Mouse (Mus musculus) adrenal gland (tissue): Measurements from ENCODE around the gene Lrrfip1.

ENCODE experiments used
- intact Hi-C: fragments of 180-260 bp; cut with DNase I; formaldehyde crosslinking; loops from one replicate; pipeline ENCODE4 v1.15.1; 2025

Lrrfip1 gene

GRCm38 (mm10) chr1:91022157-91022895 is 23.8 kb downstream of the Lrrfip1 start:
- intact Hi-C loops: no loop called here

DNA sequence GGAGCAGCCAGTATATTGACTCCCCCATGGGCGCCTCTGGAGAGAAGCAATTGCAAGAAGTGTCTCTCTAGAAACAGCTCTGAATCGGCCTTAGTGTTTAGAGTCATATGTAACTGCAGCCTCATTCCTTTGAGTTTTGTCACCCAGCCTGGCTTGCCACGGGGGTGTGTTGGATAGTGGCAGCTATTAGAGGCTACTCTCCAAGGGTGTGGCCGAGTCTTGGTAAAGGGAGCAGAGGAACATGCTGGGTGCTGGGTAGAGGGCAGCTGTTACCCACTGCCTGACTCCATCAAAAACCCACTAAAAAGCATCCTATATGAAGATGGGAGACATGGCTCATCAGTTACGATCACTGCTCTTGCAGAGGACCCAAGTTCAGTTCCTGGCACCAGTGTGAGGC is 24.7 kb downstream of the Lrrfip1 start:
- intact Hi-C loops: no loop called here

DNA sequence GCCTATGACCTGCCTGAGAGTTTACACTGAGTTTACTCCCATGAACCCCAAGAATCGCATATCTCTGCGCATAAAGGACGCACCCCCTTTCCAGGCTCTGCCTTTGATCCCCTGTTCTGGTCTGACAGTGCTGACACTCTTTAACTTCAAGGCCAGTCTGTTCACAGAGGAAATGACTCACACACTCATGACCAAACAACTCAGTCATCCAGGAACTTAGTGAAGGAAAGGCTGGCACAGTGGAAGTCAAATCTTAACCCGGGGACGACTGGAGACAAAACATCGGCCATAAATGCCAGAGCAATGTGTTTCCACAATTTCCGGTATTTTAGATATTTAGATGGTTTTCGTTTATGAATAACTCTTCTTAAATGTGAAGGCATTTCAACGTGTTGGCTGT is 25.4 kb downstream of the Lrrfip1 start:
- intact Hi-C loops: no loop called here

DNA sequence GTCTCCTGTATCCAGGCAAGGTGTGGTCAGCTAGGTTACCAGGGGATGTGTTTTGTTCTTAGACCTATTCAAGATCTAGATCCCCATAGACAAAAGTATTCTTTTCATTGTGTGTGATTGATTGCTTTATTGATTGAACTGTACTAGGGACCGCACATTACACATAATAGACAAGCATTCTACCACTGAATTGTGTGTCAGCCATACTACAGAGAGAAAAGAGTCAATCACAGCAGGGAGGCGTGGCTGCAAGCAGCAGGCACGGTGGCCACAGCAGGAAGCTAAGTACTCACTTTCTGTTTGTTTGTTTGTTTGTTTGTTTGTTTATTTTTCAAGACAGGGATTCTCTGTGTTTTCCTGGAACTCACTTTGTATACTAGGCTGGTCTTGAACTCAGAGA is 25.9 kb downstream of the Lrrfip1 start:
- intact Hi-C loops: no loop called here

GRCm38 (mm10) chr1:91026945-91027344 is 28.4 kb downstream of the Lrrfip1 start:
- intact Hi-C loops: no loop called here

- intact Hi-C loops: no loop called here
These were observed 31.8 kb downstream of the Lrrfip1 start for GRCm38 (mm10) chr1:91030383-91030782.

DNA sequence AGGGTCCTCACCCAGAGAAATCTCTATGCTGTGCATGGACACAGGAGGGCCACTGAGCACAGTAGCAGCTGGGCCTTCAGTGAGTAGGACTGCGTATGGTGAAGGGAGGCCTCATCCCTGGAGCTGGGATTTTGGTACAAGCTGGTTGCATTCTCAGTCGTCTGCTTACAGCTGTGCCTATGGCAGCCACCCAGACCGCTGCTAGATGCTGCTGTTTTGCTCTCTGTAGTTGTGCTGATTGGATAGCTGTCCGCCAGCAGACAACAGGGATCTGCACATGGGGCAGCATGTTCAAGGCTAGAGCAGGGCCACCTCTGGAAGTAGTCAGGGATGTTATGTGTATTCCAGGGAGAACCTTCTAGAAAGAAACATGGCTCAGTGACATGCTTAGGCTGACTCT is 33.0 kb downstream of the Lrrfip1 start:
- intact Hi-C loops: no loop called here

DNA sequence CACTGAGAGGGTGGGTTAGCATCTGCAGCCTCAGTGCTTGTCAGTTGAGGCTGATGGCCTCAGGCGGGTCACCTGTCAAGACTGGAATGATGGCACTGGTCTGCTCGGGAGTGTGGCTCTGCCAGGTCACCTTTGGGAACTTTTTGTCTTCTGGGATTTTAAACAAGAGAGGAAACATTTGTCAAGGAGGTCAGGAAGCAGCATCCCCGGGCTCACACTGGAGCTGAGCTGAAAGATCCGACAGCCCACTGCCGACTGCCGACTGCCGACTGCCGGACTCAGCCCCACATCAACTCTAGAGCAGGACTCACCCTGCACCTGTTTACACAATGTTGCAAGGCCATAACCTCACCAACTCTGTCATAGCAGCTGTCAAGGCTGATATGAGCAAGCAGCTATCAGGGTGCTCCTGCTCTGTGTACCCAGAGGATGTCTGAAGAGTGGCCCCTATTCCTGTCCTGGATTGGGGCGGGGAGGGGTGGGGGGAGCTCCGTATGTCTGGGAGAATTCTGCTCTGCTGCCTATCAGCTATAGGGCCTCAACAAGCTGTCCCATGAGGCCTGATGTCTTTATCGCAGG is 33.9 kb downstream of the Lrrfip1 start:
- intact Hi-C loops: no loop called here

DNA sequence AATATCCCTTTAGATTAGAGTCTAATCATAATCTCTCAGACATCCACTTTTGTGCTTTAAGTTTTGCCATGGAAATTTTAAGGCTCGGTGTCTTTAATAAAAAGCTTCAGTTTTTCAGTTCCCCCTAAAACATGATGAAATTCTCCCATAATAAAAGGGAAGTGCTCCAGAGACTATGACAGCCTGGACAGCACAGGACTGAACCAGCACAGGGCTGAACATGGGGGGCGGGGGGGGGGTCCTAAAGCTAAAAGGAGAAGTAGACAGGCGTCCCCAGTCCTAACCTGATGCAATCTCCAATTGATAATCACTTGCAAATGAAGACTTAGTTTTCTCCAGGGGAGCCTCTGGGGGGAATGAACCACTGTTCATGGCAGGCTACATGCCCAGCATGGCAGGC is 36.0 kb downstream of the Lrrfip1 start:
- intact Hi-C loops: no loop called here

GRCm38 (mm10) chr1:91035266-91035665 is 36.7 kb downstream of the Lrrfip1 start:
- intact Hi-C loops: loop anchor here (5.0 kb wide), 1 partner anchor 62 kb away; no protein-coding TSS in a partner anchor

DNA sequence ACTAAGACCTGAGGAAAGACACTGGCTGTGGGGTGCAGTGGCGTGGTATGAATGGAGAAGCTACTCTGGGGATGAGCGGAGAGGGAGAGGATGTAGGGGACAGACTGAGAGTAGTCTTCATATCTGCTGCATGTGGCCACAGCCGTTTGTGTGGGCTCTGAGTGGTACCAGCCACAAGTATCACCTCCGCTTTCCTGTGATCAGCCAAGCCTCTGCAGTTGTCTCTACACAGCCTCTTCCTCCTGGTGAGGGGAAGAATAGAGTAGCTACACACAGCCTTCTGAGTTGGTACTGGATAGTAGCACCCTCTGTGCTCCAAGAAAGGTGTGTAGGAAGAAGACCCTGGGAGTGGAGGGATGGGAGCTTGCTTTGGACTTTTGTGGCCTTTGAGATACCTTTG is 38.7 kb downstream of the Lrrfip1 start:
- intact Hi-C loops: loop anchor here (5.0 kb wide), 1 partner anchor 60 kb away; no protein-coding TSS in a partner anchor

- intact Hi-C loops: loop anchor here (5.0 kb wide), 1 partner anchor 59 kb away; no protein-coding TSS in a partner anchor
These were observed 39.5 kb downstream of the Lrrfip1 start for GRCm38 (mm10) chr1:91038010-91038409.

- intact Hi-C loops: loop anchor here (5.0 kb wide), 1 partner anchor 59 kb away; no protein-coding TSS in a partner anchor
These were observed 40.0 kb downstream of the Lrrfip1 start for GRCm38 (mm10) chr1:91038531-91038930.

- intact Hi-C loops: loop anchor here (1.0 kb wide), 1 partner anchor 21 kb away; no protein-coding TSS in a partner anchor
These were observed 43.1 kb downstream of the Lrrfip1 start for GRCm38 (mm10) chr1:91041605-91042004.

- intact Hi-C loops: no loop called here
These were observed 44.7 kb downstream of the Lrrfip1 start for GRCm38 (mm10) chr1:91043191-91043590.

DNA sequence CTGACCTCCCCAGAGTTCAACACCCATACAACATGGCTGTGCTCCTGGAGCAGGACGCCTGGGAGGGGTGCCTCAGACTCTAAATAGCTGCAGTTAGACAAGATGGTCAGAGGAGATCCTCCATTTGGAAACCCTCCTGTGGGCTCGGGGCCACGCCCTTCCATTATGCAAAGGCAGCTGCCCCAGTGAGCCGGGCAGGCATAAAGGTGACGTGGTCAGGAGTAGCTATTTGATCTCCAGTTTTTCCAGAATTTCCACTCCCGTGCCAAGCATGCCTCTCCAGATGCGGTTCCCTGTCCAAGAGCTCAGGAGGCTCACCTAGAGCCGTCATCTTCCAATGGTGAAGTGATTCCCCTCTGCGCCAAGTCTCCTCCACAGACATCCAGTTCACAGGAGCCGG is 45.6 kb downstream of the Lrrfip1 start:
- intact Hi-C loops: no loop called here

- intact Hi-C loops: no loop called here
These were observed 46.1 kb downstream of the Lrrfip1 start for GRCm38 (mm10) chr1:91044648-91045047.

GRCm38 (mm10) chr1:91046237-91046636 is 47.7 kb downstream of the Lrrfip1 start:
- intact Hi-C loops: no loop called here

- intact Hi-C loops: no loop called here
These were observed 50.8 kb downstream of the Lrrfip1 start for GRCm38 (mm10) chr1:91049296-91049695.

- intact Hi-C loops: no loop called here
These were observed 53.0 kb downstream of the Lrrfip1 start for GRCm38 (mm10) chr1:91051461-91052094.

- intact Hi-C loops: no loop called here
These were observed 54.2 kb downstream of the Lrrfip1 start for GRCm38 (mm10) chr1:91052747-91053181.
